Mouse (Mus musculus) T-helper 1 cell (primary cell): ENCODE results near the gene Mtmr6.

ENCODE experiments used
- in situ Hi-C: fragments of 300-600 bp; cut with MboI, MseI; formaldehyde crosslinking; loops from one replicate; pipeline ENCODE4 v1.15.1; 2025; ENCODE audit warnings: high pct_unique_total_duplicates

Mtmr6 gene

DNA sequence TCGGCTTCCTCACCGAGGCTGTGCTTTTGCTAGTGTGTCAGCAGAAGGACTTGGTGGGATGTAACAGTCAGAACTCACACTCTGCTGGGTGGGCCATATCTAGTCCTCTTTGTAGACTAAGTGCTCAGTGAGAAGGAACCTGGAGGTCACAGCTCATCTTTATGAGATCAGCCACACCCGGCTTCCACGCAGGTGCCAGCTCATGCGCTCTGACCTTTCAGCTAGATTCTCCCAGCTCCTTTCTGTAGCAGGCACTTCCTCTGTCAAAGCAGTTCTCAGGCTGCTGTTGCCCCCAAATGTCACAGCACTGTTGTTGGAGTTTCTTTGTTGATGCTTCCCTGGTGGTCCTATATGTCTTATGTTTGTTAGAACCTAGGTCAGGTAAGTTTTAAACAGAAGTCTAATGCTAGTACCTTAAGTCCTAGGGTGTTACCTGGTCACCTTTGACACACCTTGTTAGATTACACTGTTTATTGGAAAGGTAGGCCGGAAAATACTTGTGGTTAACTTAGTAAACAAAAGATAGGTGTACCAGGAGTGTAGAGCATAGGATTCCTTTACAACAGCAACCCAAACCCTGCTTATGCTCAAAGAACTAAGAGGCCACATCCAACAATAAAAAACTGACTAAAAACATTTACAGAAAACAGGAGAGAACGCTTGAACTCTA is 21.3 kb downstream of the Mtmr6 start:
- in situ Hi-C loops, result no loop called here

GRCm38 (mm10) chr14:60290363-60290762 is 25.3 kb downstream of the Mtmr6 start:
- in situ Hi-C loops, result no loop called here

GRCm38 (mm10) chr14:60295531-60295930 is 30.5 kb downstream of the Mtmr6 start:
- in situ Hi-C loops, result no loop called here

- in situ Hi-C loops, result no loop called here
Measured at GRCm38 (mm10) chr14:60300224-60300991, 35.4 kb downstream of the Mtmr6 start.

DNA sequence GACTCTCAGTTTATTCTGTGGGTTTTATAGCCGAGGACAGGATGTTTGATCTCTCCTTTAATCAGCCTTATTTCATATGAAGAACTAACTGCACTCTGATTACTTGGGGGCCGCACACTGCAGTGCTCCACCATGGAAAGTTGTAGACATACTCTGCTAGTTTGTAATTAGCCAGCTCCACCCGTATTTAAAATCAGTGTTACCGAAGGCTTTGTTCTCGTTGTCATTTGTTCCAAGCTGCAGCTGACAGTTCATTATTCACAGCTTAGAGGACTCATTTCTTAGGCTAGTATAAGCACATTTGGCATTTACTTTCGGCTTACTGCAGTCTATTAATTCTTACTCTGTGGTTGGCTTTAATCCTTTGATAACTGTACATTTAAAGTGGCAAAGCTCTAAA is 36.0 kb downstream of the Mtmr6 start:
- in situ Hi-C loops, result no loop called here

GRCm38 (mm10) chr14:60302441-60302840 is 37.4 kb downstream of the Mtmr6 start:
- in situ Hi-C loops, result no loop called here

DNA sequence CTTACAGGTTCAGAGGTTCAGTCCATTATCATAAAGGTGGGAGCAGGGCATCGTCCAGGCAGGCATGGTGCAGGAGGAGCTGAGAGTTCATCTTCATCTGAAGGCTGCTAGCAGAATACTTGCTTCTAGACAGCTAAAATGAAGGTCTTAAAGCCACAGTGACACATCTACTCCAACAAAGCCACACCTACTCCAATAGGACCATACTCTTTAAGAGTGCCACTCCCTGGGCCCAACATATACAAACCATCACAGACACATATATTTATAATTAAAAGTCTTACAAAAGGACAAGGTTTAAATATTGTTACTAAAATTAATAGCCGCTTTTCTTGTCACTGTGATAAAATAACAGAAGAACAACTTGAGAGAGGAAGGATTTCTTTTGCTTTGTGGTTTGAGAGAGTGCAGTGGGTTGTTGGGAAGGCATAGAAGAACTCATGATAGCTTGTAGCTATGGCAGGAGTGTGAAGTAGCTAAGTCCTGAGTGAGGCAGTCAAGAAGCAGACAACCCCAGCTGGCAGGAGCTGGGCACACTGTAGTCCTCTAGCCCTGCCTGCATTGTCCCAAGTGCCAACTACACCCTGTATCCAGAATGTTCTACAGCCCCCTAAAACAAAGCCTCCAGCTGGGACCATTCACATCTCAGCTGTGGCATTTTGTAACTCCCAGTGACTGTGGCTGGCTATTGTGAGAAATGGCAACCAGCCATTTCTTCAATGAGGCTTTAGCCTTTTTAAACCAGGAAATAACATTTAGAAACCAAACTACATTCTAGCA is 39.6 kb downstream of the Mtmr6 start:
- in situ Hi-C loops, result loop anchor here (5.0 kb wide), 1 partner anchor 68 kb away; the partner anchor contains the start of gene Amer2

- in situ Hi-C loops, result loop anchor here (5.0 kb wide), 1 partner anchor 64 kb away; the partner anchor contains the start of gene Amer2
Measured at GRCm38 (mm10) chr14:60308113-60308512, 43.1 kb downstream of the Mtmr6 start.

DNA sequence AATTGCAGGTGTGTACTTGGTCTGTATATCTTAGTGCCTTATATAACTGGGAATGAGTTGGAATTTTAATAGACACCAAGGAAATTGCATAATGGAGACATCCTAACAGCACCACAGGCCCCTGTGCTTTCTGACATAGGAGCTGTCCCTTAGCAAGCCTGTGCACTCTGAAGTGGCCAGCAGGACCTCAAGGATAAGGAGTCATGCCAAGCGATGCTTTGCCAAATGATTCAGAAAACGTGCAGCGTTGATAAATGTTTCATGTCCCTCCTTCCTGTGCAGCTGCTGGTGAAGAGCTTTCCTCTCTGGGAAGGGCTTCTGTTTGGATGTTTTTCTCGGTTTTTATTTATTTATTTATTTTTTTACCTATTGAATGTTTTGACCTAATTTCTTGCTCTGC is 45.7 kb downstream of the Mtmr6 start:
- in situ Hi-C loops, result loop anchor here (10.0 kb wide), 1 partner anchor 564 kb away; no protein-coding TSS in a partner anchor

- in situ Hi-C loops, result loop anchor here (10.0 kb wide), 1 partner anchor 556 kb away; no protein-coding TSS in a partner anchor
Measured at GRCm38 (mm10) chr14:60319231-60319630, 54.2 kb downstream of the Mtmr6 start.

DNA sequence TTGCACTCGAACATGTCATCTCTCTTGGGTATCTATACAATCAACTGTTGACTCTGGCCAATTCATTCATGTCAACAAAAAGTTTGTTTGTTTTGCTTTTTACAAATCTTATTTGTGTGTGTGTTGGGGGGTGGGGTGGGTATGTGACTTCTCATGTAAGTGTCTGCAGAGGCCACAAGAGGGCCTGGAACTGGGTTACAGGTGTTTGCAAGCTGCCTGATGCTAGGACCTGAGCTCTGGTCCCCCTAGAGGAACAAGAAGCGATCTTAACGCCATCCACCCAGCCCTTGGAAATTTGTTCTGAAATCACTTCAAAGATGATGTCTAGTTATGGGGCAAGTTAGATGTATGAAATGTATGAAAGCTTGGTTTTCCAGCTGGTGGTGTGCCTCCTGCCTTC is 55.8 kb downstream of the Mtmr6 start:
- in situ Hi-C loops, result no loop called here

DNA sequence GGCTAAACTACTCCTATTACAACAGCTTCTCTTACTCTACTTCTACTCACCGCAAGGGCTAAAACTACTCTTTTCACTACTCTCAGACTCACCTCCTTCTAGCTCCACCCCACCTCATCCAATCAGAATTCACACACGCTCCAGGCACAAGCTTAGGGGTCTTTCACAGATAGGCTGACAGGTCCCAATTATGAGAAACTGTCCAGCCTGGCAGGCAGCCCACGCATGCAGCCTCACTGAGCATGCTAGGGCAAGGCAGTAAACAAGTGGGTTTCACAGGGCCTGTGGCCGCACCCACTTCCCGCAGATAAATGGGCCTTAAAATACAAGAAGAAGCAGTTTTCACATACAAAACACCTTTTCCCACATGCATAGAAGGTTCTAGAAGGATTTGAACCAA is 75.0 kb downstream of the Mtmr6 start:
- in situ Hi-C loops, result loop anchor here (25.0 kb wide), 1 partner anchor 1578 kb away; no protein-coding TSS in a partner anchor

- in situ Hi-C loops, result loop anchor here (25.0 kb wide), 1 partner anchor 1578 kb away; no protein-coding TSS in a partner anchor
Measured at GRCm38 (mm10) chr14:60340570-60340969, 75.5 kb downstream of the Mtmr6 start.

DNA sequence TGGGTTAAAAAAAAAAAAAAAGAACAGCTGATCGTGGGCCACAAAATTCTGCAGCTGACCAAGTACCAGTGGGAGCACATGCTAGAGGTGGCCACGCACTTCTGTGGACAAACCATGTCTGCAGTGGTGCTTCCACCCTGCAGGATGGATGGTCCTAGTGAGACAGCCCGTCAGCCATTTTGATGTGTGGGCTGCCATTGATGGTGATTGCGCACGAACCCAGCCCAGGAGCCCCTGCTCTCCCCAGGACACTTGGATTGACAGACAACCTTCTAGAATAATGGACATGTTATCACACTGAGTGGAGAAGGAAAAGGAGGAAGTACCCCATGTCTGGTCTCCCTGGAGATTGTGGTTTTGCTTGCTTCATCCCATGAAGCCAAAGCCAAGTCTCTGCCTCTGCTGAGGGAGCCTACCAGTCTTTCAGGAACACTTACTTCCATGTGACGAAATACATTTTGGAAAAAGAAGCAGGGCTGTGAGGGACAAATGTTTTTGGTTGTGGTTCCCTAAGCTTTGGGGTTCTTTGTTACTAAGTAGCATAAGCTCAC is 80.4 kb downstream of the Mtmr6 start:
- in situ Hi-C loops, result loop anchor here (25.0 kb wide), 1 partner anchor 1583 kb away; no protein-coding TSS in a partner anchor
